Mouse (Mus musculus) heart, adult 2 months (tissue): Measurements from ENCODE around the gene Cacna1c.

Experiments
- EP300 ChIP-seq: fragments of 200-500 bp; IDR thresholded peaks from 2 replicates; pipeline ENCODE4 v1.6.1; 2011; ENCODE audit warnings: low read depth, low read length, control low read depth; ENCODE audit not compliant: insufficient read depth
- POLR2A ChIP-seq: fragments of 200-500 bp; IDR thresholded peaks from 2 replicates; pipeline ENCODE4 v1.6.1; 2011; ENCODE audit warnings: mild to moderate bottlenecking, low read depth, low read length, control low read depth; ENCODE audit not compliant: insufficient read depth

- TF ChIP-seq EP300 (0 out of 2 replicates have a peak, but pooled peaks have one; percentile 43), POLR2A (no peak)
Observed at GRCm38 (mm10) chr6:119201575-119201974, 5.4 kb upstream of the Cacna1c start.
